Comparison of ENCODE assay signal across 9 mouse cellular contexts in genomic region chr7:12422855-12423254, GRCm38 (mm10). TPM values are rescaled to one million over a fixed set of nuclear protein-coding genes. Genes with fewer than 3 reads are reported as not detected.
DNase-seq lines count a peak whose midpoint lies in the region; ATAC-seq and TF ChIP-seq lines count a peak whose summit lies in the region.
"Had no signal": no experiment of that assay in that cellular context is flagged by ENCODE, and none has a peak within 500 bp of the region (broad histone marks: within the 10 kb centered on the region; RNA-seq: fewer than 3 reads in every experiment).

No protein-coding gene starts in this region.

- H3K4me1 ChIP-seq in forebrain, embryonic 12.5 days, result peaks cover 9% of the 10 kb centered on the region
- peaks cover 8% of the 10 kb centered on the region for H3K4me1 ChIP-seq in limb, embryonic 10.5 days

- 64% methylated on average over 3 of the region's 3 CpGs for WGBS in forebrain, embryonic 12.5 days
- 57% methylated on average over 3 of the region's 3 CpGs for WGBS in limb, embryonic 10.5 days

- H3K4me3 ChIP-seq in left cerebral cortex, adult 2 months, result peak overlapping the region; percentile 71
- peak overlapping the region; percentile 55 for H3K4me3 ChIP-seq in forebrain, embryonic 12.5 days (replicated peaks)
- H3K4me3 ChIP-seq in limb, embryonic 10.5 days, result peak overlapping the region; percentile 63

- H3K27me3 ChIP-seq in forebrain, embryonic 12.5 days, result no peaks in the 10 kb centered on the region
- no peaks in the 10 kb centered on the region for H3K27me3 ChIP-seq in limb, embryonic 10.5 days (ENCODE audit: low read depth, poor library complexity, severe bottlenecking)

- H3K9me3 ChIP-seq in forebrain, embryonic 12.5 days, result no peaks in the 10 kb centered on the region
- H3K9me3 ChIP-seq in limb, embryonic 10.5 days (replicated peaks), result no peaks in the 10 kb centered on the region

- H3K36me3 ChIP-seq in forebrain, embryonic 12.5 days (replicated peaks), result no peaks in the 10 kb centered on the region
- H3K36me3 ChIP-seq in limb, embryonic 10.5 days, result peaks cover 12% of the 10 kb centered on the region

- no peak overlapping the region for H3K9ac ChIP-seq in forebrain, embryonic 12.5 days

- TF ChIP-seq CTCF in left cerebral cortex, adult 2 months (IDR thresholded peaks at IDR 0.05), result no peak

- peak overlapping the region; percentile 77; the same call in 1 of the 2 replicates for H3K27ac ChIP-seq in left cerebral cortex, adult 2 months
- H3K27ac ChIP-seq in forebrain, embryonic 12.5 days, result no peak overlapping the region
- peak overlapping the region; percentile 87; the same call in 1 of the 2 replicates for H3K27ac ChIP-seq in limb, embryonic 10.5 days

- no peak overlapping the region; the same call in 1 of the 2 replicates for H3K4me2 ChIP-seq in forebrain, embryonic 12.5 days

- DNase-seq in left cerebral cortex, adult 2 months (ENCODE audit: extremely low spot score in 1 of 2, low spot score in 2 of 2), result no peak
- no peak for DNase-seq in left cerebral cortex, adult 8-10 months (ENCODE audit: low spot score in 2 of 2)
- no peak for DNase-seq in limb, embryonic 10.5 days (ENCODE audit: low spot score)
- DNase-seq in naive thymus-derived CD4-positive, alpha-beta T cell, adult 2 months (ENCODE audit: low read depth), result peak; percentile 4
- no peak for DNase-seq in adrenal gland, adult 8-10 months
- DNase-seq in spleen, postnatal 10 days (ENCODE audit: low spot score in 2 of 2), result no peak
- no peak for DNase-seq in right cerebral cortex, postnatal 36 days (ENCODE audit: low spot score in 2 of 2)

- peak; percentile 45; the same call in 1 of the 2 replicates for ATAC-seq in forebrain, embryonic 12.5 days (ENCODE audit: low FRiP score)

- intact Hi-C loops in left cerebral cortex, adult 2 months (cut with DNase I), result loop anchor here (2.0 to 10.0 kb wide), 4 partner anchors 56 to 459 kb away; partner anchors contain the start of genes Zfp110, Zfp128 and Zfp606

RNA-seq across cellular contexts. Expression of gene Zfp551, which starts 0.3 kb away (rescaled TPM):
- 1 to 10 TPM; 8.6 to 8.7 TPM for total RNA-seq in left cerebral cortex, adult 2 months (2021)
- total RNA-seq in left cerebral cortex, adult 8-10 months (2022), result 10 to 100 TPM in 2 of 4 experiments, 1 to 10 TPM in 2; 8.3 to 10.3 (median 9.9) TPM
- 4.1 and 5.0 TPM in 2 replicates for polyA plus RNA-seq in forebrain, embryonic 12.5 days (2016; fragmentation: Nextera tagmentation; extraction: Ambion mirVana)
- 4.6 and 4.8 TPM in 2 replicates for polyA plus RNA-seq in limb, embryonic 10.5 days (2016; fragmentation: Nextera tagmentation; extraction: Ambion mirVana)
- total RNA-seq in adrenal gland, adult 8-10 months (2022), result 1 to 10 TPM; 3.9 to 8.5 (median 7.0) TPM

RNA-seq across cellular contexts. Expression of gene Vmn1r84, which starts 53.8 kb away (rescaled TPM):
- not detected for total RNA-seq in left cerebral cortex, adult 2 months (2021)
- total RNA-seq in left cerebral cortex, adult 8-10 months (2022), result not detected
- polyA plus RNA-seq in forebrain, embryonic 12.5 days (2016; fragmentation: Nextera tagmentation; extraction: Ambion mirVana), result not detected in 2 replicates
- polyA plus RNA-seq in limb, embryonic 10.5 days (2016; fragmentation: Nextera tagmentation; extraction: Ambion mirVana), result not detected in 2 replicates
- total RNA-seq in adrenal gland, adult 8-10 months (2022), result not detected
- polyA plus RNA-seq: neural tube, embryonic 11.5 days had no signal

RNA-seq across cellular contexts. Expression of gene Zfp606, which starts 55.2 kb away (rescaled TPM):
- 10 to 100 TPM; 13.4 to 15.1 TPM for total RNA-seq in left cerebral cortex, adult 2 months (2021)
- 10 to 100 TPM; 12.3 to 15.9 (median 14.7) TPM for total RNA-seq in left cerebral cortex, adult 8-10 months (2022)
- polyA plus RNA-seq in forebrain, embryonic 12.5 days (2016; fragmentation: Nextera tagmentation; extraction: Ambion mirVana), result 54.7 TPM in 2 replicates
- 29.8 and 36.1 TPM in 2 replicates for polyA plus RNA-seq in limb, embryonic 10.5 days (2016; fragmentation: Nextera tagmentation; extraction: Ambion mirVana)
- 10 to 100 TPM in 3 of 4 experiments, 1 to 10 TPM in 1; 8.7 to 14.9 (median 12.4) TPM for total RNA-seq in adrenal gland, adult 8-10 months (2022)
